Mouse (Mus musculus): ENCODE results near the gene Lrrc8b. TPM values are rescaled to one million over a fixed set of nuclear protein-coding genes. Genes with fewer than 3 reads are reported as not detected.

Lrrc8b gene
- total RNA-seq, 1 experiment: 3.4 TPM

DNA sequence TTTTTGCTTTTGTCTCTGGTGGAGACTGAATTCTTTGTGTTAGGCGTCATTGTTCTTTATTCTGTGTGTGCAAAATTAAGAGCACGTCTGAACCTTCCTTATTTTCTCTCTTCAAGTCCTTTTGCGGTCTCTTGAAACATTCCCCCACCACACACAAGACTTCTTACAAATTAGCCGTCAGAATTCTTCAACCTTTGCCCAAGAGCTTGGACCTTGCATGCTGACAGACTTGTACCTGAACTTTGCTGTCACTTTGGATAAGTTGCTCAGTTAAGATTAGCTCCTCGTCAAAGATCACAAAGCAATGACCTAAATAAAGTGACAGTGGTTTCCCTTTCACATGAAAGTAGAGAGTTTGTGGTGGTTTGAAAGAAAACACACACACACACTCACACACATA is 3.3 kb downstream of the Lrrc8b start:
- no peak for TF ChIP-seq ZC3H11A (IDR thresholded peaks at IDR 0.05; ENCODE audit: borderline replicate concordance, low read depth, low read length)
- no peak for TF ChIP-seq CHD2 (IDR thresholded peaks at IDR 0.05; ENCODE audit: low read depth, low read length)
- no peak for TF ChIP-seq ZNF384 (IDR thresholded peaks at IDR 0.05; ENCODE audit: low read depth, low read length)
- no peak for TF ChIP-seq MAFK (IDR thresholded peaks at IDR 0.05; ENCODE audit: insufficient read depth, low read depth, low read length)
- TF ChIP-seq HCFC1 (IDR thresholded peaks at IDR 0.05; ENCODE audit: borderline replicate concordance, insufficient read depth, low read length): no peak
- in situ Hi-C loops (cut with MboI; ENCODE audit: low sequenced_read_pairs in 2 of 2, unreplicated experiment in 2 of 2): no loop called here

DNA sequence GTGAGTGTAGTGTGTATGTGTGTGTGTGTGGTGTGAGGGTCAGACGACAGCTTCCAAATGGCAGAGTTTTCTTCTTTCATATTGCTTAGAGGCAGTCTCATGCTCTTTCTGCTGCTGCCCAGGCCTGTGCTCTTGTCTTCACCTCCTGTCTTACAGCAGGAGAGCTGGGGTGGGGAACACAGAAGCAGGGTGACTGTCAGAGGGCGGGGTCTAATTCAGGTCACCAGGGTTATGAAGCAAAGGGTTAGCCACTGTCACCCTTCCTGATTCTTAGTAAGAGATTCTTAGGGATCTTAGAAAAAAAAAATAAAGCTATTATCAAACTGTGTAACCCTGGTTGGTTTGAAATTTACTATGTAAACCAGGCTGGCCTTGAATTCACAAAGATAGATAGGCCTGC is 10.0 kb downstream of the Lrrc8b start:
- Histone ChIP-seq H3K9me3 (ENCODE audit: control insufficient read depth, insufficient read depth, low read depth, low read length) (no peaks in the 10 kb centered on the region; the same call in 1 of the 2 replicates), H3K4me3 (ENCODE audit: insufficient read depth in 1 of 2, low read depth in 1 of 2, low read length in 2 of 2, poor library complexity in 1 of 2, severe bottlenecking in 1 of 2) (no peak overlapping the region), H3K4me1 (ENCODE audit: control insufficient read depth in 2 of 2, insufficient read depth in 2 of 2, low read length in 2 of 2, poor library complexity in 1 of 2) (no peaks in the 10 kb centered on the region), H3K36me3 (ENCODE audit: control insufficient read depth, insufficient read depth, low read length, poor library complexity, severe bottlenecking) (no peaks in the 10 kb centered on the region), H3K27ac (ENCODE audit: insufficient read depth, low read depth, low read length, poor library complexity, severe bottlenecking) (no peak overlapping the region), H3K9ac (ENCODE audit: insufficient read depth, low read depth, low read length, poor library complexity, severe bottlenecking) (no peak overlapping the region)
- TF ChIP-seq MAFK (IDR thresholded peaks at IDR 0.05; ENCODE audit: insufficient read depth, low read depth, low read length) (no peak), ZNF384 (IDR thresholded peaks at IDR 0.05; ENCODE audit: low read depth, low read length) (no peak), ZC3H11A (IDR thresholded peaks at IDR 0.05; ENCODE audit: borderline replicate concordance, low read depth, low read length) (no peak), CHD2 (IDR thresholded peaks at IDR 0.05; ENCODE audit: low read depth, low read length) (no peak), HCFC1 (IDR thresholded peaks at IDR 0.05; ENCODE audit: borderline replicate concordance, insufficient read depth, low read length) (no peak)
- in situ Hi-C loops (cut with MboI; ENCODE audit: low sequenced_read_pairs in 2 of 2, unreplicated experiment in 2 of 2): no loop called here
- DNase-seq (ENCODE audit: low read depth, low spot score): no peak

More for the DNA sequence above, 3.3 kb downstream of the Lrrc8b start:
- Histone ChIP-seq H3K36me3 (ENCODE audit: control insufficient read depth, insufficient read depth, low read length, poor library complexity, severe bottlenecking) (no peaks in the 10 kb centered on the region), H3K4me3 (ENCODE audit: insufficient read depth in 1 of 2, low read depth in 1 of 2, low read length in 2 of 2, poor library complexity in 1 of 2, severe bottlenecking in 1 of 2) (no peak overlapping the region), H3K27ac (ENCODE audit: insufficient read depth, low read depth, low read length, poor library complexity, severe bottlenecking) (no peak overlapping the region), H3K4me1 (ENCODE audit: control insufficient read depth in 2 of 2, insufficient read depth in 2 of 2, low read length in 2 of 2, poor library complexity in 1 of 2) (peaks cover 0 to 2% of the 10 kb centered on the region in 2 experiments; a peak in 1 of 4 replicates), H3K9me3 (ENCODE audit: control insufficient read depth, insufficient read depth, low read depth, low read length) (0 out of 2 replicates have a peak, but pooled peaks cover 3% of the 10 kb centered on the region), H3K9ac (ENCODE audit: insufficient read depth, low read depth, low read length, poor library complexity, severe bottlenecking) (no peak overlapping the region)
- no peak for DNase-seq (ENCODE audit: low read depth, low spot score)

DNA sequence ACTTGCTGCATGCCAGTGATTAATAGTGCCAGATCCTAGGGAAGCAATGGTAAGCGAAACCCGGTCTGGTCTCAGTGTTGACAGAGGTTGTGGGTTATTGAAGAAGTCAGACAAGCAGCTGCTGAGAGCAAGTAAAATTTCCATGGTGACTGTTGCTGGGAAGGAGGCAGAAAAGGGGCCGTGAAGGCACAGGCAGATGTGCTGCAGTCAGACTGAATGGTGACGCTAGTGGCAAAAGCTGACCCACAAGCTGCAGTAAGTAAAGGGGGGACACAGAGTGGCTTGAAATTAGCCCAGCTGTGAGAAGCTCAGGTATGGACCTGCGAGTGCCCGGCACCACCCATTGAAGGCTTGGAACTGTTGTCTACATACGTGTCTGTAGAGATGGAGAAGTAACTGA is 11.8 kb downstream of the Lrrc8b start:
- in situ Hi-C loops (cut with MboI; ENCODE audit: low sequenced_read_pairs in 2 of 2, unreplicated experiment in 2 of 2): no loop called here
- no peak for DNase-seq (ENCODE audit: low read depth, low spot score)
- H3K27ac ChIP-seq (ENCODE audit: insufficient read depth, low read depth, low read length, poor library complexity, severe bottlenecking): no peak overlapping the region
- H3K36me3 ChIP-seq (ENCODE audit: control insufficient read depth, insufficient read depth, low read length, poor library complexity, severe bottlenecking): no peaks in the 10 kb centered on the region
- H3K4me1 ChIP-seq (ENCODE audit: control insufficient read depth in 2 of 2, insufficient read depth in 2 of 2, low read length in 2 of 2, poor library complexity in 1 of 2): no peaks in the 10 kb centered on the region
- H3K9ac ChIP-seq (ENCODE audit: insufficient read depth, low read depth, low read length, poor library complexity, severe bottlenecking): no peak overlapping the region
- no peaks in the 10 kb centered on the region; the same call in 1 of the 2 replicates for H3K9me3 ChIP-seq (ENCODE audit: control insufficient read depth, insufficient read depth, low read depth, low read length)
- no peak for TF ChIP-seq HCFC1 (IDR thresholded peaks at IDR 0.05; ENCODE audit: borderline replicate concordance, insufficient read depth, low read length)
- TF ChIP-seq ZNF384 (IDR thresholded peaks at IDR 0.05; ENCODE audit: low read depth, low read length): no peak
- no peak for TF ChIP-seq MAFK (IDR thresholded peaks at IDR 0.05; ENCODE audit: insufficient read depth, low read depth, low read length)
- TF ChIP-seq ZC3H11A (IDR thresholded peaks at IDR 0.05; ENCODE audit: borderline replicate concordance, low read depth, low read length): no peak
- TF ChIP-seq CHD2 (IDR thresholded peaks at IDR 0.05; ENCODE audit: low read depth, low read length): no peak
- H3K4me3 ChIP-seq (ENCODE audit: insufficient read depth in 1 of 2, low read depth in 1 of 2, low read length in 2 of 2, poor library complexity in 1 of 2, severe bottlenecking in 1 of 2): no peak overlapping the region

DNA sequence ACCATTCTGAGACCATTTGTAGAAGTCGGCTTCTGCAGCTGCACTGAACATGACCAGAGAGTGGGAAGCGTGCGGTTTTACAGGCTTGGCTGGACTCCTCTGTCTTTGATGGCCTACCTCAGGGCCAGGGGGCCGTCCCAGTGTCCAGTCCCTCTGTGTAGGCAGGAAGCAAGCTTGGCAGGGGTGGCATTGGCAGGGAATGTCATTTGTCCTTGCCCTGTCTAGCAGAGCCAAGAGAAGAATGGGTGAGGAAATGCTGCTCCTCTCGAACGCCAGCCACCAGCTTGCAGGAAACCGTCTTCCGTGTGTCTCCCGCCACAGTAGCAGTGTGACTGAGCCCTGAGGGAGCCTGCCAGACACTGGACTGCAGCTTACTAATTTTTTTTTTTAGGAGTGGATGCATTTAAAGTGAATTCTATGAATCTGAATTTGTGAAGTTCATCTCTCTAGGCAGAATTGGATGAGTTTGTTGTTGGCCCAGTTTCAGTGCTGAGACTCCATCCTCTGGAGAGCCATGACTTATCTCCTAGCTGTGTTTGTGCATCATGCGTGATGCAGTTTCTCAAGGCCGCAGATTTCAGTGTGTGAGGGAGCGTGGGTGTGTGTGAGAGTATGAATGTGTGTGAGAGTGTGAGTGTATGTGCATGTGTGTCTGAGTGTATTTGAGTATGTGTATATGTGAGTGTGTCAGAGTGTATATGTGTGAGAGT is 12.8 kb downstream of the Lrrc8b start:
- DNase-seq (ENCODE audit: low read depth, low spot score): no peak
- no peak overlapping the region for H3K27ac ChIP-seq (ENCODE audit: insufficient read depth, low read depth, low read length, poor library complexity, severe bottlenecking)
- no peaks in the 10 kb centered on the region; the same call in 1 of the 2 replicates for H3K9me3 ChIP-seq (ENCODE audit: control insufficient read depth, insufficient read depth, low read depth, low read length)
- no peak overlapping the region for H3K4me3 ChIP-seq (ENCODE audit: insufficient read depth in 1 of 2, low read depth in 1 of 2, low read length in 2 of 2, poor library complexity in 1 of 2, severe bottlenecking in 1 of 2)
- no peaks in the 10 kb centered on the region for H3K36me3 ChIP-seq (ENCODE audit: control insufficient read depth, insufficient read depth, low read length, poor library complexity, severe bottlenecking)
- no peak overlapping the region for H3K9ac ChIP-seq (ENCODE audit: insufficient read depth, low read depth, low read length, poor library complexity, severe bottlenecking)
- TF ChIP-seq ZNF384 (IDR thresholded peaks at IDR 0.05; ENCODE audit: low read depth, low read length): no peak
- no peak for TF ChIP-seq MAFK (IDR thresholded peaks at IDR 0.05; ENCODE audit: insufficient read depth, low read depth, low read length)
- in situ Hi-C loops (cut with MboI; ENCODE audit: low sequenced_read_pairs in 2 of 2, unreplicated experiment in 2 of 2): no loop called here
- no peaks in the 10 kb centered on the region for H3K4me1 ChIP-seq (ENCODE audit: control insufficient read depth in 2 of 2, insufficient read depth in 2 of 2, low read length in 2 of 2, poor library complexity in 1 of 2)

Measured in ES-E14 (cell line).